Mouse (Mus musculus) R1 (cell line): ENCODE results near the gene Ikzf1.

Experiments used
- DNase-seq: peaks from one replicate; pipeline ENCODE4 v3.0.0-alpha.2; 2018; ENCODE audit warnings: low read depth, low spot score

The Ikzf1 gene

GRCm38 (mm10) chr11:11690059-11690844 is 5.4 kb downstream of the Ikzf1 start:
- peak; percentile 3 for DNase-seq

GRCm38 (mm10) chr11:11690845-11691196 is 6.0 kb downstream of the Ikzf1 start:
- no peak for DNase-seq

GRCm38 (mm10) chr11:11691324-11692058 is 6.7 kb downstream of the Ikzf1 start:
- DNase-seq, result no peak

GRCm38 (mm10) chr11:11692558-11693166 is 7.9 kb downstream of the Ikzf1 start:
- DNase-seq, result no peak

GRCm38 (mm10) chr11:11693446-11693845 is 8.6 kb downstream of the Ikzf1 start:
- no peak for DNase-seq

GRCm38 (mm10) chr11:11694072-11694471 is 9.3 kb downstream of the Ikzf1 start:
- no peak for DNase-seq

GRCm38 (mm10) chr11:11694472-11695177 is 9.8 kb downstream of the Ikzf1 start:
- no peak for DNase-seq

- DNase-seq, result no peak
Measured at GRCm38 (mm10) chr11:11695211-11695887, 10.5 kb downstream of the Ikzf1 start.

GRCm38 (mm10) chr11:11695907-11696306 is 11.1 kb downstream of the Ikzf1 start:
- DNase-seq, result no peak

- DNase-seq, result no peak
Measured at GRCm38 (mm10) chr11:11696814-11697213, 12.0 kb downstream of the Ikzf1 start.

GRCm38 (mm10) chr11:11701378-11701777 is 16.6 kb downstream of the Ikzf1 start:
- DNase-seq, result no peak

GRCm38 (mm10) chr11:11703776-11704175 is 19.0 kb downstream of the Ikzf1 start:
- DNase-seq, result no peak

- no peak for DNase-seq
Measured at GRCm38 (mm10) chr11:11708154-11708719, 23.4 kb downstream of the Ikzf1 start.

- no peak for DNase-seq
Measured at GRCm38 (mm10) chr11:11709311-11709710, 24.5 kb downstream of the Ikzf1 start.

GRCm38 (mm10) chr11:11710718-11711117 is 25.9 kb downstream of the Ikzf1 start:
- DNase-seq, result no peak

GRCm38 (mm10) chr11:11711748-11712147 is 26.9 kb downstream of the Ikzf1 start:
- no peak for DNase-seq

- no peak for DNase-seq
Measured at GRCm38 (mm10) chr11:11714676-11715075, 29.9 kb downstream of the Ikzf1 start.

GRCm38 (mm10) chr11:11715963-11716691 is 31.3 kb downstream of the Ikzf1 start:
- no peak for DNase-seq

GRCm38 (mm10) chr11:11716692-11717037 is 31.9 kb downstream of the Ikzf1 start:
- no peak for DNase-seq

GRCm38 (mm10) chr11:11717606-11718167 is 32.9 kb downstream of the Ikzf1 start:
- DNase-seq, result no peak
